Mouse (Mus musculus): Measurements from ENCODE around the gene Frmd4b.

Gene Frmd4b

GRCm38 (mm10) chr6:97319081-97319480 lies 298.3 kb downstream of the Frmd4b start:
- no peak for DNase-seq (ENCODE audit: low read depth, low spot score)

GRCm38 (mm10) chr6:97317956-97318355 lies 299.4 kb downstream of the Frmd4b start:
- DNase-seq (ENCODE audit: low read depth, low spot score), result no peak

- DNase-seq (ENCODE audit: low read depth, low spot score), result no peak
Measured at GRCm38 (mm10) chr6:97316716-97317115, 300.6 kb downstream of the Frmd4b start.

- DNase-seq (ENCODE audit: low read depth, low spot score), result no peak
Measured at GRCm38 (mm10) chr6:97315311-97315710, 302.0 kb downstream of the Frmd4b start.

DNA sequence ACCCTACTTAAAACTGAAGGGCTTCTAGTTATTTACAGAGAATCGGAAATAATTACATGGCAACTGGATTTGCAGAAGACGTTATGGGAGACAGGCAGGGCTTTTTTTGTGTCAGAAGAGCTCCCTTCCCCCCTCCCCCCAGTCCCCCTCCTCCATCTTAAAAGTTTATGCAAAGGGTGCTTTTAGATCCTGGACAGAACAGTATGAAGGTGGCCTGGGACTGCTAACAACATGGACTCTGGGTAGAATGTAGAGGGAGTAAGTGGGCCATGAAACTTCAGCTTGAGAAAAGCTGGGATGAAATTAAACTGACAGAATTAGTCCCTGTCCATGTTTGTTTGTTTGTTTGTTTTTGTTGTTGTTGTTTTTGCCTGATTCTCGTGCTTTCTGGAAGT lies 304.8 kb downstream of the Frmd4b start:
- no peak for DNase-seq (ENCODE audit: low read depth, low spot score)

GRCm38 (mm10) chr6:97311599-97312544 lies 305.5 kb downstream of the Frmd4b start:
- no peak for DNase-seq (ENCODE audit: low read depth, low spot score)

DNA sequence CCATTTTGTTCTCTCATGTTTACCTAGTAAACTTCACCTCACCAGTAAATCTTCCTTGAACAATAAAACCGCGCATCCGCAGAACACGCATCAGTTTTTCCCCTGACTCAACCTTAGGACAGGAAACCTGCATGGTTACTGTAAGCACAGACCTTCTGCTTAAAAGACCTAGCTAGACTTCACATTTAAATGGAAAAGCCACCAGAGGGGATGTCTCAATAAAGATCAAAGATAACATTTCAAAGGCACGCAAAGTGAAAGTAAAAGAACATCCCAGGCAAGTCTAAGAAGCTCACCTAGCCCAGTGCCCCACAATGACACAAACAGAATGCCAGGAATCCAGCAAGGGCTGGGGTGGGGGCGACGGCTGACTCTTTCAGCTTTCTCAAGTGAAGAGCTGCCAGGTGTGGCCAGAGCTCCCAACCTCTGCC lies 306.4 kb downstream of the Frmd4b start:
- DNase-seq (ENCODE audit: low read depth, low spot score), result no peak

DNA sequence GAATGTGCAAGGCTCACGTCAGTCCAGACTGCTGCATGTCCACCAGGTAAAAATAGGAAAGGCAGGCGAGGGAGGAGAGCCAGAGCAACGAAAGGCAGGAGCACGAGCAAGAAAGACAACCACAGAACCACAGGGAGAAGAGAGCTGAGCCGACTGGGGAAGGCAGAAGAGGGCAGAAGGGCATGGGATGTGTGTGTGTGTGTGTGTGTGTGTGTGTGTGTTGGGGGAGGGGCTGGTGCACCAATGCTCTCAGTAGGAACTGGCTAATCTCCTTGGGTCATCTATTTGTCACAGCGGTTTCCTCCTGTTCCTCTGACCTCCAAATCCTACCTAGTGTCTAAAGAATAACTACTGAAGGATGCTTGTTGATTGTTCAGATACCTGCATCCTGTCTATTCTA lies 308.2 kb downstream of the Frmd4b start:
- no peak for DNase-seq (ENCODE audit: low read depth, low spot score)

DNA sequence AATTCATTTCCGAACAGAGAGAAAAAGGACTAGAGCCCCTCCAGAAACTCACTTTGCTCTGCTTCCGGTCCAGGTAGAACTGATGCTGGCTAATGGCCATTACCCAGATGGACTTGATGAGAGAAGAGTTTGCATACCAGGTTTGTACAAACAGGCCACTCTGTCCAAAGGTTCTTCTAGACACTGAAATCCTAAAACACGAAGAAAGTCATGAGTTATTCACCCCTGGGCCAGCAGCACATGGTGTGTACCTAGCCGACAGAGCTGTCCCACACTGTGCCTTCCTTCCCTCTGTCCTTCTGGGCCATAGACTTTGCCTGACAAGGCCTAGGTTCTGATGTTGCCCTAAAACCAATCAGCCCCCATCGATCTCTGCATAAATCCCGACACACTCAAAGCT lies 308.8 kb downstream of the Frmd4b start:
- no peak for DNase-seq (ENCODE audit: low read depth, low spot score)

- DNase-seq (ENCODE audit: low read depth, low spot score), result no peak
Measured at GRCm38 (mm10) chr6:97307231-97307630, 310.1 kb downstream of the Frmd4b start.

DNA sequence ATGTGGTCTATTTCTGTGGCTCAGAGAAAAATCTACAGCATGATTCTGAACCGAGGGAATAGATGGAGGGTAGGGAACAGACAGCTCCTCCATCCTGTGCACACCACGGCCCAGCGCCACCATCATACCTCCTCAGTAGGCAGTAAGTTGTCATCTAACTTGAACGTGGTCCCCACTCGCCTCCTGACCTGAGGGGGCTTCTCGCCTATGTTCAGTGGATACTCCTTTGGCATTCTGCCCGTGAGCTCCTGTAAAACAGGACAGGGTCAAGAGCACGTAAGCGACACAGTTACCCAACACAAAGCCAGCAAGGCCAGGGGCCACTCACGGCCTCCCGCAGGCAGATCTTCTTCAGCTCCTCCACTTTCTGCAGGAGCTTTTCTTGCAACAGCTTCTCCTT lies 311.0 kb downstream of the Frmd4b start:
- no peak for DNase-seq (ENCODE audit: low read depth, low spot score)

- no peak for DNase-seq (ENCODE audit: low read depth, low spot score)
Measured at GRCm38 (mm10) chr6:97305491-97305890, 311.9 kb downstream of the Frmd4b start.

GRCm38 (mm10) chr6:97305010-97305409 lies 312.3 kb downstream of the Frmd4b start:
- DNase-seq (ENCODE audit: low read depth, low spot score), result no peak

DNA sequence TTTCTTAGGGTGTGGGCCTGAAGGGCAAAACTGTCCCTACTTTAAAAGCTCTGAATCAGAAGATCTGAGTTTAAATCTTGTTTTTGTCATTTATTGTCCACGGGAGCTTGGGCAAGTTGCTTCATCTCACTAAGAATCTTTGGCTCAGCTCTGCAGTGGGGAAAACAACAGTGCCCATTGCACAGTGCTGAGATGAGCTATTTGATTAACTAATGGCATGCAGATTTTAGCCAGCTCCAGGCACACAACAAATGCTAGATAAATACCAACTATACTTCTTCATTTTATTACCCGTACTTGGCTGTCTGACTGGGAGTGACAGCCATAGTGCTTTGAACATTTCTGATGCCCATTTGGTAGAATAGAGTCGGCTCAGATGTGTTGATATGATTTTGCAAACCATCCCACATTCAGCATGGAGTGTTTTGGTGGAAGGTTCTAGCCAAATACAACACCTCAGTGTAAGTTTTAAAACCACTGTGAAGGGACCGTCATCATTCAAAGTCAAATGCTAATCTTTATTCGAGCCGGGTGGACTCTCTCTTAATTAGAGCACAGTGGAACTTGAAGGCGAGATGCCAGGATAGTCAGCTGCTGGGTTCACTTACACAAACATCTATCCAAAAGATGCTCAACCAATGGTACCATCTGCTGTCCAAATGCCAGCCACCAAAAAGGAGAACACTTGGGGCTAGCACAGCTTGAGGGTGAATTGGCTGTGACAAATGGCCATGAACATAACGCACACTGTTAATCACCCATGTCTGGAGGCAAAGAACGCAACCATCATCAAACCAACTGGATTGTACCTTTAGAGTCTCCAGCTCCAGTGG lies 313.8 kb downstream of the Frmd4b start:
- no peak for DNase-seq (ENCODE audit: low read depth, low spot score)

DNA sequence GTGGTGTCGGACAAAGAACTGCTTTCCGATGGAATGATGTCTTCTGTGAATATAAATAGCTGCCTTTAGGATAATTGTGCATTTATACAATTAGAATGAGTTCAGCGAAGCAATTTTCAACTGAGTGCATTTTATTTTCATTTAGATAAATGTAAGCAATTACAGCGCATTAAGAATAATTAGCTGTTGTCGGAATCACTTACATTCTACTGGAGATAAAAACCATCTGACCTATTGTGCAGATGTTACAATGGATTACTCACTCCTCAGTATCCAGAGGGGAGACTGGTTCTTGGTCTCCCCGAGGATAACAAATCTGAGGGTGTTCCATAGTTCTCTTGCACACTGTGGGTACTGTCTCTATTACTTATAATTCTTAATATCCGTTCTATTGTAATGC lies 315.0 kb downstream of the Frmd4b start:
- DNase-seq (ENCODE audit: low read depth, low spot score), result no peak

- DNase-seq (ENCODE audit: low read depth, low spot score), result no peak
Measured at GRCm38 (mm10) chr6:97300659-97301058, 316.7 kb downstream of the Frmd4b start.

- DNase-seq (ENCODE audit: low read depth, low spot score), result no peak
Measured at GRCm38 (mm10) chr6:97300180-97300579, 317.2 kb downstream of the Frmd4b start.

DNA sequence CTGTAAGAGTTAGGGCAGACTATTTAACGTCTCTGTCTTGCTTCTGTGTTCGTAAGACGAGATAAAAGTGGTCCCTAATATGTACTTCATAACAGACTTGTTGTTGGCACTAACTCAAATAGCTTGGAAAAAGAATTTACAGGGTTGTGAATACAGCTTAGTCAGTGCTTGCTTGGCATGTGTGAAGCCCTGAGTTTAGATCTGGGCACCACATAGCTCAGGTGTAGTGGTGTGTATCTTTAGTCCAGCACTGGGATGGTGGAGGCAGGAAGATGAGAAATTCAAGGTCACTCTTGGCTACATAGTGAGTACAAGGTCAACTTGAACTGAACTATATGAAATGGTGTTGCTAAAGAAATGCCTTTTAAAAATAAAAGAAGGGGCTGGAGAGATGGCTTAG lies 320.2 kb downstream of the Frmd4b start:
- no peak for DNase-seq (ENCODE audit: low read depth, low spot score)

DNA sequence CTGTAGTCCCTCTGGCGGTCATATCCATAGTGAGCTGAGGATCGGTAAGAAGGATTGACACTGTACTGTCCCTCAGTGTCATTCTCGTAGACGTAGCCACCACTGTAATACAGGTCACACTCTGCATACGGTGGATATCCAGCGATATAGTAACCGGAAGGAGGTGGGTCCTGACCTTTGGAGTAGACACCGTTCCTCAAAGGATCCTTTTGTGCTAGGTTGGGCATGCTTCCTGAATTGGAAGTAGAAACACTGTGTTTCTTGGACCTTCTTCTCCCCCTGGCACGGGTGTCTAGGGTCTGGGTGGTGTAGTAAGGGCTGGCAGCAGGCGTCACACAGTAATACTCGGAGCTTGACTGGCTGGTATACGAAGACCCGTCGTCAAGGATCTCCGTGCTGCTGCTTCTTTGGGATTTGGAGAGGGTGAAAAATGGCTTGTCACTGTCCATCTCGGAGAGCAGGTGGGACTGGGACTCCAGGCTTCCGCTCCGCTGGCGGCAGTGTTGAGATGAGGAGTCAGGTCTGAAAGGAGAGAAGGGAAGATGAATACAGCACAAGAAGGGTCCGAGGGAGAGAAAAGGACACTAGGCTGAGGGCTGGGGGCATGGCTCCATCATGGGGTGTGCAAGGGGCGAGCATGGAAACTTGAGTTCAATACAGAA lies 321.3 kb downstream of the Frmd4b start:
- DNase-seq (ENCODE audit: low read depth, low spot score), result no peak

GRCm38 (mm10) chr6:97295416-97295815 lies 321.9 kb downstream of the Frmd4b start:
- no peak for DNase-seq (ENCODE audit: low read depth, low spot score)

GRCm38 (mm10) chr6:97293667-97294569 lies 323.4 kb downstream of the Frmd4b start:
- DNase-seq (ENCODE audit: low read depth, low spot score), result no peak
